Mouse (Mus musculus) kidney, postnatal 0 days (tissue): Measurements from ENCODE around the gene Pigq. TPM values are rescaled to one million over a fixed set of nuclear protein-coding genes. Genes with fewer than 3 reads are reported as not detected.

ENCODE experiments used
- ATAC-seq: fragments of 200-750 bp; cut with Nextera tagmentation; replicated peaks from 2 replicates; pipeline ENCODE4 v1.8.0; 2017; ENCODE audit warnings: low read depth, moderate number of reproducible peaks, moderate TSS enrichment, moderate library complexity; ENCODE audit not compliant: low FRiP score
- DNase-seq: peaks from one replicate; pipeline ENCODE4 v3.0.0-alpha.2; 2016; ENCODE audit warnings: low spot score
- H3K27ac ChIP-seq: fragments of 300-500 bp; sonication (generic); 2 replicates; pipeline ENCODE4 v1.5.1; 2014; ENCODE audit warnings: mild to moderate bottlenecking
- H3K27me3 ChIP-seq: fragments of 300-500 bp; sonication (generic); 2 replicates; pipeline ENCODE4 v1.6.1; 2014; ENCODE audit warnings: low read length, mixed read lengths; ENCODE audit not compliant: insufficient read depth
- H3K36me3 ChIP-seq: fragments of 300-500 bp; sonication (generic); 2 replicates; pipeline ENCODE4 v1.6.1; 2014; ENCODE audit warnings: low read length, mixed read lengths; ENCODE audit not compliant: insufficient read depth
- H3K4me1 ChIP-seq: fragments of 300-500 bp; sonication (generic); replicated peaks from 2 replicates; pipeline ENCODE4 v1.6.1; 2014; ENCODE audit warnings: antibody characterized with exemption, low read length, mixed read lengths; ENCODE audit not compliant: insufficient read depth
- H3K4me2 ChIP-seq: fragments of 300-500 bp; sonication (generic); 2 replicates; pipeline ENCODE4 v1.6.1; 2014; ENCODE audit warnings: mild to moderate bottlenecking, low read length, moderate library complexity, mixed read lengths
- H3K4me3 ChIP-seq: fragments of 300-500 bp; sonication (generic); replicated peaks from 2 replicates; pipeline ENCODE4 v1.5.1; 2014; ENCODE audit warnings: low read depth, low read length
- H3K9ac ChIP-seq: fragments of 300-500 bp; sonication (generic); 2 replicates; pipeline ENCODE4 v1.6.1; 2014; ENCODE audit warnings: low read depth, low read length
- H3K9me3 ChIP-seq: fragments of 300-500 bp; sonication (generic); replicated peaks from 2 replicates; pipeline ENCODE4 v1.6.1; 2016; ENCODE audit warnings: low read length, inconsistent platforms, mixed read lengths
- CTCF ChIP-seq: IDR thresholded peaks from 2 replicates; pipeline ENCODE4 v1.5.1; 2016; ENCODE audit warnings: antibody characterized with exemption, low read depth, mild to moderate bottlenecking, moderate library complexity
- WGBS: fragments of 180-500 bp; shearing (Covaris S2); extraction: QIAGEN DNeasy Blood & Tissue Kit; methylation state at CpG from one replicate; pipeline ENCODE4 v1.1.7; 2014; 5-methylcytosine and 5-hydroxymethylcytosine counted together
- polyA plus RNA-seq: library from polyadenylated mRNA; unstranded; fragments of >200 nt; fragmentation: Nextera tagmentation; extraction: Ambion mirVana; gene quantifications from 2 replicates; pipeline ENCODE4 v1.2.1, GENCODE M21; 2015

Pigq gene
- polyA plus RNA-seq, 1 experiment from 2014 or later: 70.2 TPM

- Histone ChIP-seq H3K27ac (no peak overlapping the region), H3K27me3 (no peaks in the 10 kb centered on the region), H3K9ac (no peak overlapping the region), H3K4me2 (no peak overlapping the region), H3K36me3 (0 out of 2 replicates have a peak, but pooled peaks cover 4% of the 10 kb centered on the region), H3K4me1 (no peaks in the 10 kb centered on the region), H3K9me3 (no peaks in the 10 kb centered on the region), H3K4me3 (no peak overlapping the region)
- 96% methylated on average over 1 of the region's 1 CpGs for WGBS
- DNase-seq: no peak
- TF ChIP-seq CTCF: no peak
- no peak for ATAC-seq
Measured at GRCm38 (mm10) chr17:25900193-25900592, 44.5 kb downstream of the Pigq start.

GRCm38 (mm10) chr17:25895891-25896290 is 48.8 kb downstream of the Pigq start:
- no peaks in the 10 kb centered on the region for H3K4me1 ChIP-seq
- H3K4me3 ChIP-seq: no peak overlapping the region
- H3K36me3 ChIP-seq: 0 out of 2 replicates have a peak, but pooled peaks cover 4% of the 10 kb centered on the region
- H3K9ac ChIP-seq: no peak overlapping the region
- ATAC-seq (no peak), DNase-seq (no peak)
- no peak for TF ChIP-seq CTCF
- no peak overlapping the region for H3K4me2 ChIP-seq
- peak overlapping the region; percentile 42; the same call in 1 of the 2 replicates for H3K27ac ChIP-seq
- WGBS: 49% methylated on average over 12 of the region's 12 CpGs
- H3K27me3 ChIP-seq: no peaks in the 10 kb centered on the region
- H3K9me3 ChIP-seq: no peaks in the 10 kb centered on the region

- no peaks in the 10 kb centered on the region for H3K9me3 ChIP-seq
- DNase-seq (peak; percentile 43), ATAC-seq (no peak)
- no peaks in the 10 kb centered on the region for H3K27me3 ChIP-seq
- 0 out of 2 replicates have a peak, but pooled peaks cover 4% of the 10 kb centered on the region for H3K36me3 ChIP-seq
- no peak overlapping the region for H3K4me3 ChIP-seq
- TF ChIP-seq CTCF: no peak
- 23% methylated on average over 2 of the region's 2 CpGs for WGBS
- no peak overlapping the region for H3K4me2 ChIP-seq
- H3K9ac ChIP-seq: no peak overlapping the region
- peak overlapping the region; percentile 42; the same call in 1 of the 2 replicates for H3K27ac ChIP-seq
- no peaks in the 10 kb centered on the region for H3K4me1 ChIP-seq
Measured at GRCm38 (mm10) chr17:25895415-25895814, 49.3 kb downstream of the Pigq start.

- H3K27ac ChIP-seq: 0 out of 2 replicates have a peak overlapping the region, but pooled peaks have one; percentile 5
- peak; percentile 85 for DNase-seq
- ATAC-seq: peak; percentile 77; the same call in 1 of the 2 replicates
- H3K4me3 ChIP-seq: no peak overlapping the region
- 0 out of 2 replicates have a peak, but pooled peaks cover 7% of the 10 kb centered on the region for H3K36me3 ChIP-seq
- 33% methylated on average over 2 of the region's 2 CpGs for WGBS
- H3K4me1 ChIP-seq: no peaks in the 10 kb centered on the region
- H3K27me3 ChIP-seq: no peaks in the 10 kb centered on the region
- TF ChIP-seq CTCF: peak; percentile 96
- H3K9me3 ChIP-seq: no peaks in the 10 kb centered on the region
- H3K4me2 ChIP-seq: no peak overlapping the region
- no peak overlapping the region for H3K9ac ChIP-seq
Measured at GRCm38 (mm10) chr17:25893975-25894617, 50.6 kb downstream of the Pigq start.

GRCm38 (mm10) chr17:25888837-25889236 is 55.9 kb downstream of the Pigq start:
- 84% methylated on average over 3 of the region's 3 CpGs for WGBS
- Histone ChIP-seq H3K4me2 (no peak overlapping the region), H3K9me3 (no peaks in the 10 kb centered on the region), H3K9ac (no peak overlapping the region), H3K4me3 (no peak overlapping the region), H3K27ac (no peak overlapping the region), H3K36me3 (peaks cover 14% of the 10 kb centered on the region; the same call in 1 of the 2 replicates), H3K27me3 (no peaks in the 10 kb centered on the region), H3K4me1 (no peaks in the 10 kb centered on the region)
- DNase-seq (no peak), ATAC-seq (no peak)
- no peak for TF ChIP-seq CTCF

- H3K9ac ChIP-seq: no peak overlapping the region
- H3K4me3 ChIP-seq: no peak overlapping the region
- WGBS: 87% methylated on average over 10 of the region's 10 CpGs
- no peak for ATAC-seq
- no peaks in the 10 kb centered on the region for H3K27me3 ChIP-seq
- H3K4me2 ChIP-seq: no peak overlapping the region
- no peak overlapping the region for H3K27ac ChIP-seq
- peaks cover 22% of the 10 kb centered on the region; the same call in 1 of the 2 replicates for H3K36me3 ChIP-seq
- DNase-seq: no peak
- H3K4me1 ChIP-seq: no peaks in the 10 kb centered on the region
- no peaks in the 10 kb centered on the region for H3K9me3 ChIP-seq
- no peak for TF ChIP-seq CTCF
Measured at GRCm38 (mm10) chr17:25887467-25887866, 57.3 kb downstream of the Pigq start.
